Mouse (Mus musculus) liver, adult 2 months (tissue): ENCODE results near the gene B3galt5.

Experiments
- CTCF ChIP-seq: fragments of 200-500 bp; IDR thresholded peaks from 2 replicates; pipeline ENCODE4 v1.5.1; 2011; ENCODE audit warnings: low read depth, low read length, control low read depth
- POLR2A ChIP-seq: fragments of 200-500 bp; IDR thresholded peaks from 2 replicates; pipeline ENCODE4 v1.6.1; 2011; ENCODE audit warnings: low read length, control low read depth; ENCODE audit not compliant: insufficient read depth; ENCODE audit errors: extremely low read depth

DNA sequence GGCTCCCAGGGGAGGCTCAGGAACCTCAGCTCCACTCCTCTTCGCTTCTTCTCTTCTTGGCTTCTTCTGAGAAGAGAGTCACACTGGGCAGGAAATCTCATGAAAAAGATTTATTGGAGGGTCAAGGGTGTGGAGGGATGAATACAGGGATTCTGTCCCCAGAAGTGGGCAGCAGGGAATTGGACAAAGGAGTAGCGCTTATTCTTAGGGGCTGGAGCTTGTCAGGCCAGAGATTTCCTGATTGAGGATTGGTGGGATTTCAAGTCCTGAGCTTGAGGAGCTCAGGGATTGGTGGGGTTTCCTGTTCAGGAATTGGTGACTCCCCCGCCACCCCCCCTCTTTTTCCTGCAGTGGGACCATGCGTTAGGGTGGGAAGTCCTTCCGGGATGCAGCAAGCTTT lies 113.2 kb downstream of the B3galt5 start:
- no peak for TF ChIP-seq CTCF
- TF ChIP-seq POLR2A: no peak
